ENCODE assay signal across 19 mouse cellular contexts in the genomic region with DNA sequence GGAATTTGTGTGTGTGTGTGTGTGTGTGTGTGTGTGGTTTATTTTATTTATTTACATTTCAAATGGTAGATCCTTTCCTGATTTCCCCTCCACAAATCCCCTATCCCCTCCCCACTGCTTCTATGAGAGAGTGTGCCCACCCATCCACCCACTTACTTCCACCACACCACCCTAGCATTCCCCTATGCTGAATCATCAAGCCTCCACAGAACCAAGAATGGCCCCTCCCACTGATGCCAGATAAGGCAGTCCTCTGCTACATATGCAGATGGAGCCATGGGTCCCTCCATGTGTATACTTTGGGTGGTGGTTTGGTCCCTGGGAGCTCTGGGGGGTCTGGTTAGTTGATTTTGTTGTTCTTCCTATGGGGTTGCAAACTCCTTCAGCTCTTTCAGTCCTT.
DNase-seq lines count a peak whose midpoint lies in the region; ATAC-seq lines count a peak whose summit lies in the region.
"Had no signal": no experiment of that assay in that cellular context is flagged by ENCODE, and none has a peak within 500 bp of the region (broad histone marks: within the 10 kb centered on the region; RNA-seq: fewer than 3 reads in every experiment).

No protein-coding gene starts in this region.

- no peaks in the 10 kb centered on the region for H3K36me3 ChIP-seq in liver, embryonic 12.5 days
- no peaks in the 10 kb centered on the region for H3K36me3 ChIP-seq in liver, embryonic 11.5 days (ENCODE audit: control insufficient read depth, insufficient read depth, low read length)
- no peaks in the 10 kb centered on the region for H3K36me3 ChIP-seq in liver, embryonic 16.5 days (ENCODE audit: control insufficient read depth, insufficient read depth)
- no peaks in the 10 kb centered on the region for H3K36me3 ChIP-seq in kidney, embryonic 16.5 days (ENCODE audit: insufficient read depth, low read length)
- H3K36me3 ChIP-seq: embryonic facial prominence, embryonic 10.5 days; heart, embryonic 12.5 days; hindbrain, embryonic 10.5 days had no signal

- ATAC-seq in liver, embryonic 12.5 days = peak; percentile 74
- ATAC-seq in liver, embryonic 11.5 days (replicated peaks; ENCODE audit: low FRiP score) = no peak; the same call in 1 of the 2 replicates
- ATAC-seq in liver, embryonic 16.5 days (ENCODE audit: low read depth) = 0 out of 2 replicates have a peak, but pooled peaks have one; percentile 45
- ATAC-seq in kidney, embryonic 16.5 days (ENCODE audit: low FRiP score, low TSS enrichment) = no peak
- ATAC-seq: activated CD4-positive, CD25-positive, alpha-beta regulatory T cell, adult 4 months; forebrain, embryonic 13.5 days; Patski had no signal

- H3K27ac ChIP-seq in liver, embryonic 12.5 days = no peak overlapping the region
- no peak overlapping the region for H3K27ac ChIP-seq in liver, embryonic 11.5 days (ENCODE audit: low read depth, low read length)
- no peak overlapping the region for H3K27ac ChIP-seq in liver, embryonic 16.5 days (ENCODE audit: low read length)
- no peak overlapping the region for H3K27ac ChIP-seq in kidney, embryonic 16.5 days (ENCODE audit: low read length)
- H3K27ac ChIP-seq: embryonic facial prominence, embryonic 10.5 days; forebrain, embryonic 13.5 days; gastrocnemius, adult 2 months; hindbrain, embryonic 10.5 days; hindbrain, embryonic 14.5 days had no signal

- no peaks in the 10 kb centered on the region for H3K27me3 ChIP-seq in liver, embryonic 12.5 days (replicated peaks)
- H3K27me3 ChIP-seq in liver, embryonic 11.5 days (replicated peaks; ENCODE audit: control insufficient read depth, insufficient read depth, low read length) = no peaks in the 10 kb centered on the region
- no peaks in the 10 kb centered on the region for H3K27me3 ChIP-seq in liver, embryonic 16.5 days (ENCODE audit: control insufficient read depth, insufficient read depth, low read depth, low read length)
- H3K27me3 ChIP-seq in kidney, embryonic 16.5 days (ENCODE audit: insufficient read depth, low read length) = no peaks in the 10 kb centered on the region
- H3K27me3 ChIP-seq: forebrain, embryonic 13.5 days; heart, embryonic 12.5 days had no signal

- no peak for DNase-seq in liver, embryonic 11.5 days (ENCODE audit: low spot score)
- peak; percentile 8 for DNase-seq in c-Kit-positive CD71-positive TER-119-positive erythroid progenitor cells, embryonic 14.5 days (ENCODE audit: low spot score)
- no peak for DNase-seq in layer of hippocampus, adult 8-10 months (ENCODE audit: low spot score in 2 of 2)
- no peak for DNase-seq in cerebellum, postnatal 10 days
- DNase-seq: adrenal gland, postnatal 14 days; cerebellum, adult 11 months; cerebellum, adult 9-11 months; gastrocnemius, adult 2 months; gastrocnemius, postnatal 25 days had no signal

- no peak overlapping the region for H3K9ac ChIP-seq in liver, embryonic 12.5 days
- no peak overlapping the region for H3K9ac ChIP-seq in liver, embryonic 11.5 days (ENCODE audit: low read depth, low read length)
- H3K9ac ChIP-seq in liver, embryonic 16.5 days (ENCODE audit: low read depth, low read length) = no peak overlapping the region
- no peak overlapping the region for H3K9ac ChIP-seq in kidney, embryonic 16.5 days (replicated peaks; ENCODE audit: low read length)
- H3K9ac ChIP-seq: forebrain, embryonic 13.5 days; heart, embryonic 12.5 days; hindbrain, embryonic 14.5 days had no signal

- no peaks in the 10 kb centered on the region for H3K9me3 ChIP-seq in liver, embryonic 12.5 days (replicated peaks)
- no peaks in the 10 kb centered on the region for H3K9me3 ChIP-seq in liver, embryonic 11.5 days (ENCODE audit: control insufficient read depth, low read length)
- H3K9me3 ChIP-seq in liver, embryonic 16.5 days (replicated peaks; ENCODE audit: control insufficient read depth, low read length) = no peaks in the 10 kb centered on the region
- H3K9me3 ChIP-seq in kidney, embryonic 16.5 days (ENCODE audit: low read length) = no peaks in the 10 kb centered on the region
- H3K9me3 ChIP-seq: embryonic facial prominence, embryonic 10.5 days; forebrain, embryonic 13.5 days; heart, embryonic 12.5 days; hindbrain, embryonic 10.5 days had no signal

- H3K4me2 ChIP-seq in liver, embryonic 12.5 days = no peak overlapping the region
- H3K4me2 ChIP-seq in liver, embryonic 11.5 days = no peak overlapping the region
- no peak overlapping the region for H3K4me2 ChIP-seq in liver, embryonic 16.5 days (ENCODE audit: low read depth, low read length)
- no peak overlapping the region for H3K4me2 ChIP-seq in kidney, embryonic 16.5 days (replicated peaks; ENCODE audit: low read depth, low read length)
- H3K4me2 ChIP-seq: forebrain, embryonic 13.5 days; heart, embryonic 12.5 days; hindbrain, embryonic 14.5 days had no signal

- no peak overlapping the region for H3K4me3 ChIP-seq in liver, embryonic 12.5 days
- no peak overlapping the region for H3K4me3 ChIP-seq in liver, embryonic 11.5 days (ENCODE audit: low read depth, low read length)
- no peak overlapping the region for H3K4me3 ChIP-seq in liver, embryonic 16.5 days (ENCODE audit: low read depth, low read length)
- no peak overlapping the region for H3K4me3 ChIP-seq in kidney, embryonic 16.5 days (ENCODE audit: low read length)
- H3K4me3 ChIP-seq: embryonic facial prominence, embryonic 10.5 days; forebrain, embryonic 13.5 days; gastrocnemius, adult 2 months; heart, embryonic 12.5 days; hindbrain, embryonic 10.5 days had no signal

- H3K4me1 ChIP-seq in liver, embryonic 12.5 days = 0 out of 2 replicates have a peak, but pooled peaks cover 5% of the 10 kb centered on the region
- no peaks in the 10 kb centered on the region for H3K4me1 ChIP-seq in liver, embryonic 11.5 days (replicated peaks; ENCODE audit: control insufficient read depth, insufficient read depth, low read length)
- no peaks in the 10 kb centered on the region for H3K4me1 ChIP-seq in liver, embryonic 16.5 days (ENCODE audit: control insufficient read depth, low read depth, low read length)
- no peaks in the 10 kb centered on the region for H3K4me1 ChIP-seq in kidney, embryonic 16.5 days (ENCODE audit: insufficient read depth, low read length)
- H3K4me1 ChIP-seq: embryonic facial prominence, embryonic 10.5 days; forebrain, embryonic 13.5 days; heart, embryonic 12.5 days; hindbrain, embryonic 10.5 days had no signal

Comparison
In these comparisons a context has a peak if more than half of its experiments do, and no peak if none do; other contexts are left out.
1. ATAC-seq: peak in liver, embryonic 12.5 days (single experiment) and liver, embryonic 16.5 days (single experiment); none in liver, embryonic 11.5 days (single experiment) and kidney, embryonic 16.5 days (single experiment).